Mouse (Mus musculus): ENCODE data around the gene Hao1. TPM values are rescaled to one million over a fixed set of nuclear protein-coding genes. Genes with fewer than 3 reads are reported as not detected.

Gene Hao1
- total and polyA plus RNA-seq, 3 experiments = not detected

DNA sequence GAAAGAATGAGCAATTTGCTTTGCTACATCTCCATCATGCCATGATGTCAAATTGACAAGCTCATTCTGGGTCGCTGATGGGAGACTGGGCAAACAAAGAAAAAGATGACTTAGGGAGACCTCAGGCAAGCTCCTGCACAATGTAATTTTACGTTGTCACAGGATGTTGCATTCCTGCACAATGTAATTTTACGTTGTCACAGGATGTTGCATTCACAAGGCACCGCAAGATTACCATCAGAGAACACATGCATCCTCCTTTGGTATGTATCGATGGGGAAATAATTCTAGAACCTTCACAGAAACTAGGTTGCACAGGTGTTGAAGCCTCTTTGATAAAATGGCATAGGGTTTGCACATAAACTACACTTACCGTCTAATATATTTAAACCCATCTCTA is 65.5 kb downstream of the Hao1 start:
- DNase-seq (ENCODE audit: low read depth, low spot score) = no peak
- Histone ChIP-seq H3K27me3 (ENCODE audit: control insufficient read depth in 1 of 2, insufficient read depth in 2 of 2, low read length in 2 of 2) (peaks cover 0 to 2% of the 10 kb centered on the region in 2 experiments; a peak in 1 of 4 replicates), H3K4me3 (ENCODE audit: control insufficient read depth in 1 of 2, insufficient read depth in 1 of 2, low read depth in 2 of 2, low read length in 2 of 2) (no peak overlapping the region), H3K9ac (ENCODE audit: control insufficient read depth, low read depth, low read length, poor library complexity, severe bottlenecking) (no peak overlapping the region), H3K4me1 (ENCODE audit: control insufficient read depth in 1 of 2, insufficient read depth in 2 of 2, low read length in 2 of 2) (no peaks in the 10 kb centered on the region), H3K9me3 (replicated peaks; ENCODE audit: insufficient read depth, low read length) (no peaks in the 10 kb centered on the region), H3K79me2 (ENCODE audit: control insufficient read depth, insufficient read depth, low read length, poor library complexity) (no peaks in the 10 kb centered on the region), H3K27ac (ENCODE audit: control insufficient read depth, low read depth, low read length) (no peak overlapping the region), H3K36me3 (ENCODE audit: control insufficient read depth in 1 of 2, insufficient read depth in 2 of 2, low read length in 2 of 2) (no peaks in the 10 kb centered on the region)
- TF ChIP-seq E2F4 (IDR thresholded peaks at IDR 0.05; ENCODE audit: borderline replicate concordance, low read depth, low read length) (no peak), ETS1 (IDR thresholded peaks at IDR 0.05; ENCODE audit: low read depth, low read length) (no peak), JUND (IDR thresholded peaks at IDR 0.05; ENCODE audit: low read depth, low read length) (no peak), TCF12 (IDR thresholded peaks at IDR 0.05; ENCODE audit: low read depth, low read length) (no peak)

DNA sequence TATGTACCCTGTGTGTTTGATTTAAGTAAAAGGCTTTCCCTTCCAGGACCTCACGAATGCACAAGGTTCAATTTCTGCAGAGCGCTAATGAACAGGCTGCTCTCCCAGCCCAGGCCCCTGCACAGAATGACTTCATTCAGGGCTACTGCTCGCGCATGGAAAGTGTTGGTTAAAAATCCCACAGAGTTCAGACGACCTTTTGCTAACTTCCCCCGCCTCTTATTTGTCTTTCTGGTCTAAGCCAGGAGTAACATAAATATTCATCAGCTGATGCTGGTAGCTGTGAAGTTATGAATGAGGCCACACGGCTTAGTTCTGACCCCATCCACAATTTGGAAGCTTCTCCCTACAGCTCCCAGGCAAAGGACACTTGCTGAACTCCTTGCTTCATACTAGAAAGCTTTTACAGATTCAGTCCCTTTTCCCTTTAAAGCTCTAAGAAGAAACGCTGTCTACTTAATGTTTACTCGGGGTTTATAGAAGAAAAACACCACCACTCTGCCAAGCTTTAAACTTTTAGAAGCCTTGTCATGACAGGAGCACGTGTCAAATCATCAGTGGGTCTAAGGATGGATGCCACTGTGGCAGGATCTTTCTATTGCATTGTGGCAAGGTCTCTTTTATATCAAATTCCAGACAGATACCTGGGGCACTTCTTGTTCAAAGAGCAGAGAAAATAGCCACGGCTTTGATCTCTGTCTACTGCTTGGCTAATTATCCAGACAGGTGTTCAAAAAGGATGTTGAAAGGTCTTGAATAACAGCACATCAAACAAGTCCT is 67.9 kb downstream of the Hao1 start:
- Histone ChIP-seq H3K4me3 (ENCODE audit: control insufficient read depth in 1 of 2, insufficient read depth in 1 of 2, low read depth in 2 of 2, low read length in 2 of 2) (no peak overlapping the region), H3K27ac (ENCODE audit: control insufficient read depth, low read depth, low read length) (no peak overlapping the region), H3K9ac (ENCODE audit: control insufficient read depth, low read depth, low read length, poor library complexity, severe bottlenecking) (no peak overlapping the region), H3K79me2 (ENCODE audit: control insufficient read depth, insufficient read depth, low read length, poor library complexity) (no peaks in the 10 kb centered on the region), H3K27me3 (ENCODE audit: control insufficient read depth in 1 of 2, insufficient read depth in 2 of 2, low read length in 2 of 2) (peaks cover 0 to 2% of the 10 kb centered on the region in 2 experiments; a peak in 1 of 4 replicates), H3K36me3 (ENCODE audit: control insufficient read depth in 1 of 2, insufficient read depth in 2 of 2, low read length in 2 of 2) (no peaks in the 10 kb centered on the region), H3K9me3 (replicated peaks; ENCODE audit: insufficient read depth, low read length) (no peaks in the 10 kb centered on the region), H3K4me1 (ENCODE audit: control insufficient read depth in 1 of 2, insufficient read depth in 2 of 2, low read length in 2 of 2) (no peaks in the 10 kb centered on the region)
- DNase-seq (ENCODE audit: low read depth, low spot score) = no peak
- TF ChIP-seq ZMIZ1 (IDR thresholded peaks at IDR 0.05; ENCODE audit: low read depth, low read length) (no peak), MYB (IDR thresholded peaks at IDR 0.05; ENCODE audit: low read depth, low read length) (no peak), ETS1 (IDR thresholded peaks at IDR 0.05; ENCODE audit: low read depth, low read length) (no peak), EP300 (IDR thresholded peaks at IDR 0.05; ENCODE audit: low read depth in 1 of 2, low read length in 2 of 2) (no peak)

DNA sequence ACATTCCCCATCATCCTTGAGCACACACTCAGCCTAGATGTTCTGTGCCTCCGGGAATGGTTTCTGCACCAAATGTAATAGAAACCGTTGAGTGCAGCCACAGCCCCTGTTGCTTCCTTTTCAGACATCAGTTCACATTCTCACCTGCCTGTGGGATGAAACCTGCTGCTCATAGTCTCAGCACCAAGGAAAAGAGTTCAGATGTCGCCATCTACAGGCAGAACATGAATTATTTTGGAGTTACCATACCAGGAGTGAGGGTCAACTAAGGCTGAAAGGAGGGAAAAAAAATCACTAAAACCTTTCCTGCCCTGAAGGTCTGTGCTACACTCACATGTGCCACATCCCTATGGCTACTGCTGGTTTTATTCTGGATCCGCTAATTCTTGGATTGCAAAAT is 71.5 kb downstream of the Hao1 start:
- DNase-seq (ENCODE audit: low read depth, low spot score) = peak; percentile 37
- H3K27ac ChIP-seq (ENCODE audit: control insufficient read depth, low read depth, low read length) = no peak overlapping the region

More for the DNA sequence above, 71.5 kb downstream of the Hao1 start:
- H3K36me3 ChIP-seq (ENCODE audit: control insufficient read depth in 1 of 2, insufficient read depth in 2 of 2, low read length in 2 of 2) = no peaks in the 10 kb centered on the region
- no peaks in the 10 kb centered on the region for H3K9me3 ChIP-seq (replicated peaks; ENCODE audit: insufficient read depth, low read length)
- no peak overlapping the region for H3K4me3 ChIP-seq (ENCODE audit: control insufficient read depth in 1 of 2, insufficient read depth in 1 of 2, low read depth in 2 of 2, low read length in 2 of 2)
- peaks cover 0 to 2% of the 10 kb centered on the region in 2 experiments; a peak in 1 of 4 replicates for H3K27me3 ChIP-seq (ENCODE audit: control insufficient read depth in 1 of 2, insufficient read depth in 2 of 2, low read length in 2 of 2)
- no peaks in the 10 kb centered on the region for H3K79me2 ChIP-seq (ENCODE audit: control insufficient read depth, insufficient read depth, low read length, poor library complexity)
- no peaks in the 10 kb centered on the region for H3K4me1 ChIP-seq (ENCODE audit: control insufficient read depth in 1 of 2, insufficient read depth in 2 of 2, low read length in 2 of 2)
- no peak overlapping the region for H3K9ac ChIP-seq (ENCODE audit: control insufficient read depth, low read depth, low read length, poor library complexity, severe bottlenecking)
- TF ChIP-seq CTCF (IDR thresholded peaks at IDR 0.05 in 2 of 3, conservative IDR thresholded peaks at IDR 0.05 in 1 of 3; ENCODE audit: control insufficient read depth in 1 of 3, insufficient read depth in 1 of 3, low read depth in 2 of 3, low read length in 3 of 3, poor library complexity in 1 of 3, severe bottlenecking in 1 of 3) (peak in 2 of 3 experiments; percentile 19 to 59; a peak in 3 of 6 replicates), ZMIZ1 (IDR thresholded peaks at IDR 0.05; ENCODE audit: low read depth, low read length) (no peak), ZNF384 (IDR thresholded peaks at IDR 0.05; ENCODE audit: low read depth, low read length) (no peak), E2F4 (IDR thresholded peaks at IDR 0.05; ENCODE audit: borderline replicate concordance, low read depth, low read length) (no peak), JUND (IDR thresholded peaks at IDR 0.05; ENCODE audit: low read depth, low read length) (no peak), POLR2AphosphoS5 (IDR thresholded peaks at IDR 0.05; ENCODE audit: borderline replicate concordance, low read depth, low read length) (no peak), SMC3 (IDR thresholded peaks at IDR 0.05; ENCODE audit: low read depth, low read length) (peak; percentile 47), EP300 (IDR thresholded peaks at IDR 0.05; ENCODE audit: low read depth in 1 of 2, low read length in 2 of 2) (no peak), POLR2A (IDR thresholded peaks at IDR 0.05; ENCODE audit: control insufficient read depth in 1 of 2, insufficient read depth in 1 of 2, low read depth in 1 of 2, low read length in 2 of 2, poor library complexity in 1 of 2) (no peak), MYB (IDR thresholded peaks at IDR 0.05; ENCODE audit: low read depth, low read length) (no peak), ETS1 (IDR thresholded peaks at IDR 0.05; ENCODE audit: low read depth, low read length) (no peak), MYC (IDR thresholded peaks at IDR 0.05; ENCODE audit: low read depth, low read length) (no peak), ZKSCAN1 (IDR thresholded peaks at IDR 0.05; ENCODE audit: low read depth, low read length) (no peak), MEF2A (IDR thresholded peaks at IDR 0.05; ENCODE audit: extremely low read depth, insufficient replicate concordance, low read depth, low read length, poor library complexity, severe bottlenecking) (no peak), SIN3A (IDR thresholded peaks at IDR 0.05; ENCODE audit: low read length) (no peak), RAD21 (IDR thresholded peaks at IDR 0.05; ENCODE audit: low read depth, low read length) (peak; percentile 48)
